Mouse (Mus musculus) embryonic facial prominence, embryonic 14.5 days (tissue): ENCODE results near the gene Gm45808. TPM values are rescaled to one million over a fixed set of nuclear protein-coding genes. Genes with fewer than 3 reads are reported as not detected.
"Not testable (repeated sequence)": the region's sequence is repeated elsewhere in the genome, so short reads cannot be mapped to it uniquely, and the experiment has no call there.

Experiments
- ATAC-seq: fragments of 200-750 bp; cut with Nextera tagmentation; 2 replicates; pipeline ENCODE4 v1.8.0; 2017; ENCODE audit warnings: low read depth, moderate number of reproducible peaks, moderate TSS enrichment
- DNase-seq: peaks from one replicate; pipeline ENCODE4 v3.0.0-alpha.2; 2015; ENCODE audit warnings: low spot score
- H3K27ac ChIP-seq: fragments of 300-500 bp; sonication (generic); replicated peaks from 2 replicates; pipeline ENCODE4 v1.5.1; 2014; ENCODE audit warnings: low read depth, mild to moderate bottlenecking, low read length, moderate library complexity
- H3K27me3 ChIP-seq: fragments of 300-500 bp; sonication (generic); replicated peaks from 2 replicates; pipeline ENCODE4 v1.6.1; 2014; ENCODE audit warnings: low read length; ENCODE audit not compliant: control insufficient read depth, insufficient read depth
- H3K36me3 ChIP-seq: fragments of 300-500 bp; sonication (generic); 2 replicates; pipeline ENCODE4 v1.6.1; 2014; ENCODE audit warnings: low read length, mixed read lengths; ENCODE audit not compliant: control insufficient read depth, insufficient read depth
- H3K4me1 ChIP-seq: fragments of 300-500 bp; sonication (generic); 2 replicates; pipeline ENCODE4 v1.6.1; 2014; ENCODE audit warnings: antibody characterized with exemption, low read length; ENCODE audit not compliant: control insufficient read depth, insufficient read depth
- H3K4me2 ChIP-seq: fragments of 300-500 bp; sonication (generic); 2 replicates; pipeline ENCODE4 v1.6.1; 2014; ENCODE audit warnings: low read depth, mild to moderate bottlenecking, low read length, moderate library complexity, mixed read lengths
- H3K4me3 ChIP-seq: fragments of 300-500 bp; sonication (generic); 2 replicates; pipeline ENCODE4 v1.5.1; 2014; ENCODE audit warnings: low read depth, mild to moderate bottlenecking, low read length
- H3K9ac ChIP-seq: fragments of 300-500 bp; sonication (generic); 2 replicates; pipeline ENCODE4 v1.6.1; 2014; ENCODE audit warnings: low read depth, mild to moderate bottlenecking, low read length, moderate library complexity, mixed read lengths
- H3K9me3 ChIP-seq: fragments of 300-500 bp; sonication (generic); 2 replicates; pipeline ENCODE4 v1.6.1; 2016; ENCODE audit warnings: low read length; ENCODE audit not compliant: control insufficient read depth
- WGBS: fragments of 180-500 bp; shearing (Covaris S2); extraction: QIAGEN DNeasy Blood & Tissue Kit; methylation state at CpG from one replicate; pipeline ENCODE4 v1.1.7; 2014; 5-methylcytosine and 5-hydroxymethylcytosine counted together
- polyA plus RNA-seq: library from polyadenylated mRNA; unstranded; fragments of >200 nt; fragmentation: Nextera tagmentation; extraction: Ambion mirVana; gene quantifications from 2 replicates; pipeline ENCODE4 v1.2.1, GENCODE M21; 2014

Gene Gm45808
- polyA plus RNA-seq, 1 experiment from 2014 or later: not detected

DNA sequence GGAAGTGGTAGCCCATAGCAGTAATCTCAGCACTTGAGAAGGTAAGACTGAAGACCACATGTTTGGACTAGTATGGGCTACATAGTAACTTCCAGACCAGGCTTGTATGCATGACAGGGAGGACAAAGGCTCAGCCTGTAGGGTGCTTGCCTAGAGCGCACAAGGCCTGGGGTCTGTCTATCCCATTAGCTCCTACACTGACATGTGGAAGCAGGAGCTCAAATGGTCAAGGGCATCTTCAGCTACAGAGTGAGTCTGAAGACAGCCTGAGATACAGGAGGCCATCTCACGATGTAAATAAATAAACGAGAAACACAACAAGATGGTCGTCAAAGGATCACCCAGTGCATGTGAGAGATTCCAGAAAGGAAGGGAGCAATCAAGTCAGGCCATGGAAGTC lies 24.3 kb downstream of the Gm45808 start:
- Histone ChIP-seq H3K4me2 (no peak overlapping the region), H3K36me3 (peaks cover 56% of the 10 kb centered on the region), H3K9me3 (no peaks in the 10 kb centered on the region), H3K27me3 (no peaks in the 10 kb centered on the region), H3K4me1 (peaks cover 31% of the 10 kb centered on the region), H3K4me3 (no peak overlapping the region), H3K9ac (no peak overlapping the region), H3K27ac (no peak overlapping the region)
- DNase-seq (no peak), ATAC-seq (no peak)
- 91% methylated on average over 4 of the region's 4 CpGs for WGBS

GRCm38 (mm10) chr7:45461781-45462180 lies 24.8 kb downstream of the Gm45808 start:
- H3K9ac ChIP-seq: no peak overlapping the region
- H3K27me3 ChIP-seq: no peaks in the 10 kb centered on the region
- peaks cover 31% of the 10 kb centered on the region for H3K4me1 ChIP-seq
- H3K27ac ChIP-seq: peak overlapping the region; percentile 63
- no peak for ATAC-seq
- WGBS: 81% methylated on average over 4 of the region's 4 CpGs
- H3K9me3 ChIP-seq: no peaks in the 10 kb centered on the region
- no peak overlapping the region for H3K4me3 ChIP-seq
- H3K4me2 ChIP-seq: no peak overlapping the region
- peaks cover 61% of the 10 kb centered on the region for H3K36me3 ChIP-seq
- DNase-seq: no peak

- no peak overlapping the region for H3K4me3 ChIP-seq
- WGBS: 42% methylated on average over 5 of the region's 5 CpGs
- H3K4me1 ChIP-seq: peaks cover 31% of the 10 kb centered on the region
- H3K27ac ChIP-seq: peak overlapping the region; percentile 78
- H3K4me2 ChIP-seq: no peak overlapping the region; the same call in 1 of the 2 replicates
- no peak for DNase-seq
- no peaks in the 10 kb centered on the region for H3K9me3 ChIP-seq
- H3K9ac ChIP-seq: 0 out of 2 replicates have a peak overlapping the region, but pooled peaks have one; percentile 25
- no peak for ATAC-seq
- no peaks in the 10 kb centered on the region for H3K27me3 ChIP-seq
- peaks cover 64% of the 10 kb centered on the region for H3K36me3 ChIP-seq
These were observed 25.3 kb downstream of the Gm45808 start for GRCm38 (mm10) chr7:45461326-45461725.

- ATAC-seq: peak; percentile 4; the same call in 1 of the 2 replicates
- 17% methylated on average over 13 of the region's 13 CpGs for WGBS
- Histone ChIP-seq H3K4me2 (peak overlapping the region; percentile 68), H3K27ac (peak overlapping the region; percentile 78), H3K4me1 (peaks cover 29% of the 10 kb centered on the region), H3K9me3 (no peaks in the 10 kb centered on the region), H3K4me3 (0 out of 2 replicates have a peak overlapping the region, but pooled peaks have one; percentile 60), H3K27me3 (no peaks in the 10 kb centered on the region), H3K36me3 (peaks cover 68% of the 10 kb centered on the region), H3K9ac (peak overlapping the region; percentile 48)
- DNase-seq: peak; percentile 89
These were observed 25.7 kb downstream of the Gm45808 start for GRCm38 (mm10) chr7:45460860-45461314.

GRCm38 (mm10) chr7:45460377-45460776 lies 26.2 kb downstream of the Gm45808 start:
- H3K27ac ChIP-seq: peak overlapping the region; percentile 78
- no peaks in the 10 kb centered on the region for H3K27me3 ChIP-seq
- H3K4me1 ChIP-seq: peaks cover 24% of the 10 kb centered on the region
- 66% methylated on average over 7 of the region's 7 CpGs for WGBS
- H3K4me2 ChIP-seq: peak overlapping the region; percentile 68
- H3K9me3 ChIP-seq: no peaks in the 10 kb centered on the region
- H3K9ac ChIP-seq: peak overlapping the region; percentile 48
- ATAC-seq: no peak
- no peak for DNase-seq
- H3K36me3 ChIP-seq: peaks cover 73% of the 10 kb centered on the region
- H3K4me3 ChIP-seq: peak overlapping the region; percentile 60

DNA sequence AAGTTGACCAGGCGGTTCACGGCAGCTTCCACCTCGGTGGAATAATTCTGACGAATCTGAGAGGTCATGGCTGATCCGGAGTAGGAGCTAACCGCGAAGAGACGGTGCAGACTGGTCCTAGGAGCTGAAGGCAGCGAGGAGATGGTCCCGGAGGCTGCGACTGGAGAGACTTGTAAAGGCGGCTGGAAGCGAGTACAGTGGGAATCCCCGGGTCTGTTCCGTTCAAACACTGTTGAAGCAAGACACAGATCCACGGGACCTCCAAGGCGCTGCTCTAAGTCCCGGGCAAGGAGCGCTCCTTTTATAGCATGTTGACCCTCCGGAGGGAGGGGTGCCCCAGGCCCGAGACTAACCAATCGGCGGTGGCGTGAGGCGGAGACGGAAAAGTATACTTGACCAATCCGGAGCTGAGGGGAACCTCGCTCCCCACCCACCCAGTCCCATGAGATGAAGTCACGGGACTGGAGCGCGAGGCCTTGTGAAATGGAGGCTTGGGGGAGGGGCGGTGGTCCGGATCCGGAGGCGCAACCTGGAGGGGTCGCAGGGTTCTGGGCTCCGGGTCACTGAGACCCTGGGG lies 27.0 kb downstream of the Gm45808 start, which contains the start of gene Ftl1:
TSS of gene Ftl1 (minus strand) at position 321 of the 577 bp plus-strand sequence.
- DNase-seq: peak; percentile 100

GRCm38 (mm10) chr7:45458748-45459563 lies 27.7 kb downstream of the Gm45808 start:
- Histone ChIP-seq H3K27me3 (no peaks in the 10 kb centered on the region), H3K4me1 (peaks cover 24% of the 10 kb centered on the region), H3K4me2 (peak overlapping the region; percentile 68), H3K9ac (peak overlapping the region; percentile 82), H3K27ac (peak overlapping the region; percentile 94), H3K4me3 (peak overlapping the region; percentile 60), H3K36me3 (peaks cover 73% of the 10 kb centered on the region), H3K9me3 (no peaks in the 10 kb centered on the region)
- ATAC-seq (peak; percentile 75), DNase-seq (peak; percentile 92)
- under 1% methylated on average over 39 of the region's 43 CpGs for WGBS

More for the DNA sequence above, 27.0 kb downstream of the Gm45808 start, which contains the start of gene Ftl1:
- H3K9me3 ChIP-seq, H3K27me3 ChIP-seq: not testable (repeated sequence)
- Histone ChIP-seq H3K4me2 (peak within 1 kb of the TSS; percentile 68), H3K4me1 (peaks cover 24% of the 10 kb centered on the region), H3K4me3 (peak within 1 kb of the TSS; percentile 60), H3K36me3 (peaks cover 73% of the 10 kb centered on the region), H3K9ac (peak within 1 kb of the TSS; percentile 82), H3K27ac (peak within 1 kb of the TSS; percentile 94)
- ATAC-seq: peak; percentile 94
- WGBS: 0% methylated on average over 21 of the region's 37 CpGs

DNA sequence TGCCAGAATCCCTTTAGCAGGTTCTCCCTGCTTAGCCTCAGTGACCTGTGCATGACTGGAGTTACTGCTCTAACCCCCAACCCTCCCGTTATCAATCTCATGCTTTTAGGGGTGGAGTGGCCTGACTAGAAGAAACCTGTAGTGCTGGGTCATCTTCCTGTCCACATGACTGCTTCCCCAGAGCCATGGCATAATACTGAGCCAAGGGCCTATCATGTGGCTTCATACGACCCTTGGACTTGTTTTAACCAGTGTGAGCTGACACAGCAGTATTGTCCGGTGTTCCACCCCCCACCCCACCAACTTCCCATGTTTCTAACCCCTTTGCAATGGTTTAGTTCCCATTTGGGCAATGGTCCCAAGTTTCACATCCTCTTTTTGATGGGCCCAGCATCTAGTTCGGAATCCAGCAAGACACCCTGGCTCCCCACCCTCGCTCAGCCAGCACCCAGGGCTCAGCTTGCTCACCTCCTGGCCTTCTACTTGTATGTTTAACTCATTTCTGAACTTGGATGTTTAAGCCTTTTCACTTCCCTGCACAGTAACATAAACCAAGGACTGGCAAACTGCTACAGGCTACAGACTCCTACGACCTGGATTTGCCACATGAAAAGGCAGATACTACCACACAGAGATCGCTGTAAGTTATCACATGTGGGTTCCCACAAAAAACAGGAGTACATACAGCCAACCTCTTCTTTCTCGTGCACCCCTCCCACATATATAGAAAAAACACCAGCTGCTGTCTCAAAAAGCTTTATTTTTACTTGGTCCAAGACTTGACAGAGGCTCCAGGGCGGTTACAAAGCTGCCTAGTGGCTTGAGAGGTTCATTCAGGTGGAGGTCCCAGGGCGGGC lies 29.2 kb downstream of the Gm45808 start:
- H3K27ac ChIP-seq: peak overlapping the region; percentile 58
- peak overlapping the region; percentile 68 for H3K4me2 ChIP-seq
- ATAC-seq (no peak), DNase-seq (no peak)
- H3K4me3 ChIP-seq: peak overlapping the region; percentile 60
- no peaks in the 10 kb centered on the region for H3K9me3 ChIP-seq
- H3K27me3 ChIP-seq: no peaks in the 10 kb centered on the region
- H3K36me3 ChIP-seq: peaks cover 69% of the 10 kb centered on the region
- WGBS: 51% methylated on average over 9 of the region's 10 CpGs
- H3K4me1 ChIP-seq: peaks cover 24% of the 10 kb centered on the region
- peak overlapping the region; percentile 82 for H3K9ac ChIP-seq
